Mouse (Mus musculus) embryonic fibroblast, embryonic 13.5 days (primary cell): Measurements from ENCODE around the gene Prss43.

Source experiments
- CTCF ChIP-seq: IDR thresholded peaks from 2 replicates; pipeline ENCODE4 v1.5.1; 2011; ENCODE audit warnings: mild to moderate bottlenecking, control low read depth, low read length, moderate library complexity, borderline replicate concordance; ENCODE audit not compliant: insufficient read depth
- POLR2A ChIP-seq: IDR thresholded peaks from 2 replicates; pipeline ENCODE4 v1.6.1; 2011; ENCODE audit warnings: low read depth, mild to moderate bottlenecking, control low read depth, low read length, moderate library complexity

GRCm38 (mm10) chr9:110778559-110778958 lies 47.9 kb upstream of the Prss43 start:
- no peak for TF ChIP-seq POLR2A
- TF ChIP-seq CTCF = 0 out of 2 replicates have a peak, but pooled peaks have one; percentile 2
